Mouse (Mus musculus) midbrain, embryonic 10.5 days (tissue): Measurements from ENCODE around the gene Pabpc1l. TPM values are rescaled to one million over a fixed set of nuclear protein-coding genes. Genes with fewer than 3 reads are reported as not detected.

Experiments
- polyA plus RNA-seq: library from polyadenylated mRNA; unstranded; fragments of >200 nt; fragmentation: Nextera tagmentation; extraction: Ambion mirVana; gene quantifications from 2 replicates; pipeline ENCODE4 v1.2.1, GENCODE M21; 2016

The Pabpc1l gene
- polyA plus RNA-seq, 1 experiment from 2014 or later: 1.4 TPM

Other genes starting within 250 kb of the Pabpc1l start
- gene Ccn5, start 204.6 kb upstream of the Pabpc1l start, polyA plus RNA-seq: 0.39 and 0.60 TPM in 2 replicates
- not detected in 2 replicates for gene Kcnk15, start 171.8 kb upstream of the Pabpc1l start, polyA plus RNA-seq
- 0.98 and 2.1 TPM in 2 replicates for gene Rims4, start 106.8 kb upstream of the Pabpc1l start, polyA plus RNA-seq
- gene Ywhab, start 30.5 kb upstream of the Pabpc1l start, polyA plus RNA-seq: 322 and 331 TPM in 2 replicates
- gene Stk4, start 44.9 kb downstream of the Pabpc1l start, polyA plus RNA-seq: 33.9 and 34.7 TPM in 2 replicates
- gene Tomm34, start 45.7 kb downstream of the Pabpc1l start, polyA plus RNA-seq: 58.7 and 60.0 TPM in 2 replicates
- 0.06 TPM in 1 of 2 replicates, not detected in the other for gene Kcns1, start 145.7 kb downstream of the Pabpc1l start, polyA plus RNA-seq
- not detected in 2 replicates for gene Wfdc5, start 157.3 kb downstream of the Pabpc1l start, polyA plus RNA-seq
- gene Wfdc12, start 165.2 kb downstream of the Pabpc1l start, polyA plus RNA-seq: not detected in 2 replicates
- gene Wfdc15a, start 174.7 kb downstream of the Pabpc1l start, polyA plus RNA-seq: not detected in 2 replicates
- gene Wfdc15b, start 196.2 kb downstream of the Pabpc1l start, polyA plus RNA-seq: not detected in 2 replicates
- not detected in 2 replicates for gene Svs2, start 213.0 kb downstream of the Pabpc1l start, polyA plus RNA-seq
- not detected in 2 replicates for gene Svs3b, start 231.2 kb downstream of the Pabpc1l start, polyA plus RNA-seq